Mouse (Mus musculus) heart, adult 11 months (tissue): ENCODE results near the gene Il18rap.

ENCODE experiments used
- DNase-seq: peaks from one replicate; pipeline ENCODE4 v3.0.0; 2022

Il18rap gene

DNA sequence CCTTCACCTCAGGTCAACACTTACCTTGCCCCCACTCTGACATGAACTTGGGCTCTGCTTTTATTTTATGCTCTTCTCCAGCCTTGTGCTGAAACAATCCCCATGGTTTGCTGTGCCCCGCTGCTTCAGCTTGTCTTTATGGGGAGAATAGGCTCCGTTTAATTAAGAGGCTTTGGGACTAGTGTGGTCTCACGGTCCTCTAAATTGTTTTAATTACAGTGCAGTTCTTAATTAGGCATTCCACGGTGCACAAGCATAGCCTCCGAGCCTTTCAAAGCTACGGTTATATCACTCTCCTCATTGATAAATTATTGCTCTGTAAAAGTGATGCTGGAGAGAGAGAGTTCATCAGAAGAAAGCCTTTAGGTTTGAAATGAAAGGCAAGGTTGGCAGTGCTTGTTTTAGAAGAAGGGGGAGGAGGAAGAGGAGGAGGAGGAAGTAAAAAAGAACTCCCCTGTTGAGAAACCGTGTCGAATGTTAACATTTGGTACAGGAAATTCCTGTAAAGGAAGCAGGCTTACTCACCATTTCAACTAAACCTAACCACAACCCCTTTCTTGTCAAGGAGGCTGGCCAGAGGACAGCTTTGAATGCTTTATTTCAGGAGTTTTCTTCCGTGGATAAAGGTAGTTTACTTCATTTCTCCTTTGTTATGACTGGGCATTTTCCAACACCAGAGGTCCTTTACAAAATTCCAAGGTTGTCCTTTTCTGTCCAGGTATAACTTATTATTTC is at the start of gene Il18rap:
Gene Il18rap, plus strand, starts transcription at position 512 of the 735 bp plus-strand sequence.
- peak; percentile 22 for DNase-seq

DNA sequence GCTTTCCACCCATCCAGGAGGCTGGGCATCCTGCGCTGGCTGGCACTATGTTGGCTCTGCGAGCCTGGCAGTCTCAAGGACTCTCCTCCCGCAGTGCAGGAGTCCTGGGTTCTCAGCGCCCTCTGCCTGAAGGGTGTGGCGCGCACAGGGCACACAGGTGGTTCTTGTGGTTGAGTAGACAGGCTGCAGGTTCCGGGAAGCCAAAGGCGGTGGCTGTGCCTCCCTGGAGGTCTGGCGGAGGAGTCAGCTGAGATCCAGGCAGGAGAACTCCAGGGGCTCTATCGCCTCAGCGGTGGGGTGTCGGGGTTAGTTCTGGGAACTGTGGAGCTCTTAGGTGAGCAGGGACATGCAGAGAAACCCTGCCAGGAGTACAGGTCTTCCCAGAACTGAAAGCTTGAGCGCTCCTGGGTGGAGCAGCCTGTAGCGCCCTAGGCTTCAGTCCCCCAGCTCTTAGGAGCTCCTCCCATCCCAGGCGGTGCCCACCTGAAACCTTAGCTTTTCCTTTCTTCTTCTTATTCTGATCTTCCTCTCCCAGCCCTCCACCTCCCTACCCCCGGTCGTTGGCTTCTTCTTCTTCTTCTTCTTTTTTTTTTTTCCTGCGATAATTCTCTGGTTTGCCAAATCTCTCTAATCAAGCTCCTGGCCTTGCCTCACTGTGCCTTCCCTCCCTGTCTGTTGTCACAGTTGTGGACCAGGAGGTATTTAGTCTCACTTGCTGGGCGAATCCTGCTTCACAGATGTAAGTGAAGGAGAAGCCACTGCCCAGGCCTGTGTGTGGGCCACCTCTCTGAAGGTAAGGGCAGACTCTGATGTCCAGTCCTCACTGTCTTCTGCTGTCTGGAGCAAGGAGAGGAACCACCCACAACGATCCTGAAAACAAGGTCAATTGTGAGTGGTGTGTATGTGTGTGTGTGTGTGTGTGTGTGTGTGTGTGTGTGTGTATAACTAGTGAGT is 49.4 kb upstream of the Il18rap start, which contains the start of gene Il18r1:
Gene Il18r1, plus strand, starts transcription at position 76 of the 954 bp plus-strand sequence.
- DNase-seq, result no peak

DNA sequence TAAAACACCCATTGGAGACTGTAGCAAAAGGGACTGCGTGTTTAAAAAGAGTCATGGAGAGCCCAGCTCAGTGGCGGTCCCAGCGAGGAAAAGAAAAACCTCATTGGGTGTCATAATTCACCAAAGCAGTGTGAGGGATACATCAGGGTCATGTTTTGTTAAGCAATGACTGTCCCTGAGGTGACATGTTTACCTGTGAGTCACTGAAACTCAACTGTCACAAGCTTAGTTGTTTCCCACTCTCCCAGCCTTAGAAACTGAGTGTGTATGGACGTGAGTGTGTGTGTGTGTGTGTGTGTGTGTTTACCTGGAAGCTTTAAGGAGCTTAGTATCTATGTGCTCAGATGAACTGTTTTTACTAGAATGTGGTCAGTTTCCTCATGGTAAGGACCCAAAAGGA is 47.9 kb upstream of the Il18rap start:
- no peak for DNase-seq

DNA sequence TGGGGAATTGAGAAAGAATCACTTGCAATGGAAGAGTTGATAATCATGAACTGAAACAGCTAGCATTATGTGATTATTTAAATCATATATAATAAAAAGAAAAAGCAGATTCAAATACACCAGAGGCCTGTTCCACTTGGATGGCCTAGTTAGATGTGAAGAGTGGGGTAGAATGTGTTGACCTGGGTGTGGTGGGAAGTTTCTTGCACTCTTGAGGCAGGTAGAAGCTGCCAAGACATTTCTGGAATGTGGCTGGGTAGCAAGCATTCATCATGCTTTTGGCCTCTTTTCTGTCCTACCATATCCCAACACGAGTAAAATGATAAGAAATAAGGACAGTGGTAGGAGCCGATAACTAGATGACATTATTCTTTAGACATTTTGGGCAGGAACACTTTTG is 46.4 kb upstream of the Il18rap start:
- DNase-seq, result no peak

- DNase-seq, result no peak
Measured at GRCm38 (mm10) chr1:40469900-40470299, 45.3 kb upstream of the Il18rap start.

DNA sequence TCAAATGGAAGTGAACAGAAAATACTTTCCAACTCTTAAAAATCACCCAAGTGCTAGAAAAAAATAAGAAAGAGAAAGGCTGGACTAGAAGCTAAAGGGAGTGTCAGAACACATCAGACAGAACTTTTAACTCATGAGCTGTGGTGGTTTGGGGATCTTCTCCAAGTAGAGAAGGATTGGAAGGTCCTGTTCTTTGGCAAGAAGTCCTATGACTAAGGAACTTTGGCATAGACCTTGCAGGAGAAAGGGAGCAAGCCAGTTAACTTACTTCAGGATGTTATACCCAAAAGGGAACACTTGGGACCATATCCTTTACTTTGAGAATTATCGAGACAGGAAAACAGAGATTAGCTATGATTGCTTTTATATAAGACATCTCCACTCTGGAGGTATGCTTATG is 42.8 kb upstream of the Il18rap start:
- DNase-seq, result peak; percentile 91

GRCm38 (mm10) chr1:40473640-40474039 is 41.5 kb upstream of the Il18rap start:
- no peak for DNase-seq

- no peak for DNase-seq
Measured at GRCm38 (mm10) chr1:40474336-40474735, 40.8 kb upstream of the Il18rap start.

- no peak for DNase-seq
Measured at GRCm38 (mm10) chr1:40475697-40476096, 39.5 kb upstream of the Il18rap start.

- DNase-seq, result no peak
Measured at GRCm38 (mm10) chr1:40476756-40477155, 38.4 kb upstream of the Il18rap start.

DNA sequence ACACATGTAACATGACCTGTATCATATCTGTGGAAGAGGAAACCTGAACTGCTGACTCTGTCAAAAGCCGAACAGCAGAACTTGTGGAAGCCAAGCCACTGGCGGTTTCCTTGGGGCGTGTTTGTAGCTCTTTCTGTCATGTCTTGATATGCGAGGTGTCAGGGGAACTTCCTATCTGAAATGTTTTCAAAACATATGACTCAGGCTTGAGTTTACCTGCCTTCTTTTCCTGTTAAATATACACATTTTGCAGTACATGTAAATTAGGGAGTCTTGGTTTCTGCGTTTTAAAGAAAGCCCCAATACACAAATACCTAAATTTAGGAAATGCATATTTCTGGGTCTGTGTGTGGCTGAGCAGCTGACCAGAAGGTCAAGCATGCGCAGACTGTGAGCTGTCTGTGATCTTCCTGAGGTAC is 35.6 kb upstream of the Il18rap start:
- peak; percentile 88 for DNase-seq

GRCm38 (mm10) chr1:40494594-40494993 is 20.6 kb upstream of the Il18rap start:
- peak; percentile 43 for DNase-seq

- DNase-seq, result peak; percentile 28
Measured at GRCm38 (mm10) chr1:40499708-40500107, 15.5 kb upstream of the Il18rap start.

DNA sequence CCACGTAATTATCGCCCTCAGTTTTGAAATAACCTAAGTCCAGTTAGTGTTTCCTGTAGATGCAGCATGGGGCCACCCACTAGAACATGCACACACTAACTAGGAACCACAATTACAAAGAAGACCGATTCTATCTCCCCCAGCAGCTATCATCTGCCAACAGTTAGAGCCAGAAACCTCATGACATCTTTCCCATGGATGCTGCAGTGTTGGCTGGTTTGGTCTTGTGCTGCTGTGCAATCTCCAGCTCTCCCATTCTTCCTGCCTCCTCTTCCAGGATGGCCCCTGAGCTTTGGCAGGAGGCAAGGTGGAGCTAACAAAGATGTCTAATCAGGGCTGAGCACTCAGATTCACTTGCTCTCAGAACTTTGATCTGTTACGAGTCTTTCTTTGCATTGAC is 14.0 kb upstream of the Il18rap start:
- peak; percentile 64 for DNase-seq

GRCm38 (mm10) chr1:40501546-40502398 is 13.4 kb upstream of the Il18rap start:
- DNase-seq, result peak; percentile 77

- DNase-seq, result peak; percentile 29
Measured at GRCm38 (mm10) chr1:40504548-40504947, 10.6 kb upstream of the Il18rap start.

DNA sequence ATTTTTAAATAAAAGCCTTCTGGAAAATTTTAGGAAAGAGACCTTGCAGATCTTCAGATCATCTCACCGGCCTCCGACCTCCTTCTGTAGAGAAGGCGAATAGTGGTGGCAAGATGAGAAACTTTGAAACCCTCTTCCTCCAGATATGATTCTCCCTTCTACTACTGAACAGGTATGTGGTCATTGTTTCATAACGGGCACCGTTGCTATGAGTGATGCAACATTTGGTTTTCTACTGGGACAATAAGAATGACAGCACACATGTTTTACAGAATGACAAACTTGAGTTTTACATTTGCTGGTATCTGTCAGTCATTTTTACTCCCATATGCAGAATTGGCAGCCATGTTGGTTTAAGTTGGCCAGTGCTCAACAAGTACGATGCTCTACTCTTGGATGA is 1.2 kb downstream of the Il18rap start:
- peak; percentile 41 for DNase-seq

- DNase-seq, result peak; percentile 61
Measured at GRCm38 (mm10) chr1:40522918-40523317, 7.8 kb downstream of the Il18rap start.

DNA sequence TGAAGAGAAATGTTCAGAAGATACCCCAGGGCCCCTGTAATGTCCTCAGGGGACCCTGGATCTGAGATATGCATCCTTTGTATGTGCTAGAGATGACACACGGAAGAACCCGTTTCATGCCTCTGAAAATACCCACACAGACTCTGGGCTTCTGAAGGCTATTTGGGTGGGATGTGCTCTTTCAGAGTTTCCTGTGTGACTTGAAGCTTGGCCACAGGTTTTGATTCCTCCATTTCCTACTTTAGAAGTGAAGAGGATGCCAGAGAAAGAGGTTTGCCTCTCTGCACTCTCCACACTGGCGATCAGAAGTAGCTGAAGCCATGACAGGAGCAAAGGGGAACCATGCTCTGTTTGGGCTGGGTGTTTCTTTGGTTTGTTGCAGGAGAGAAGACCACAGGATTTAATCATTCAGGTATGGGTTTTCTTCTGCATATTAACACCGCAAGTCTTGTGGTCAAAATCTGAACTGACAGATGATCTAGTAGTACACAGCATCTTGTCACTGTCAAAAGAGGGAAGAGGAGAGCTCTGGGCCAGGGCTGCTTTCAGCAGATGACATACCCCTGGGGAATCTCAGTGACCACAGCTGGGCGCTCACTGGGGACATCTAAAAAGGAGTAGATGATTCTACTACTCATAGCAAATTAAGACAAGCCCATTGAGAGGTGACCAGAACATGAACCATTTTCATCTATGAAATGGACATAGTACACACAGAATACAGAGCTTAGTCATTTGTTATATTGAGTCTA is 9.0 kb downstream of the Il18rap start:
- peak; percentile 74 for DNase-seq

DNA sequence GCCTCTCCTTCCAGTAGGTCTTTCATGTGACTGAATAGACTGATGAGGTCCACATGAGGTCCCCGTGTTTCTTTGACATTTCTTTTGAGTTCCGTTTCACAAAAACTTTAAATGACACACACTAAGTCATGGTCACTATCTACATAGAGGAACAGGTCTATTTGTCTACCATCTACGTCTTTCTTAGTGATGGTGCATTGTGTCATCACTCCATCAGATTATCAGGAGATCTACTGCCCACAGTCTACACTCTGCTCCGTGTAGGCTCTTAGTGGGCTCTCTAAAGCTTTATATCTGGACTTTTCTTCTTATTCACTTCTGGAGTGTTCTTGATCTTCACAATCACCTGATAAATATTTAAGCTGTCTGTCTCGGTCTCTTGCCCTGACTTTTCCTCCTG is 14.1 kb downstream of the Il18rap start:
- peak; percentile 60 for DNase-seq

- no peak for DNase-seq
Measured at GRCm38 (mm10) chr1:40537577-40537976, 22.4 kb downstream of the Il18rap start.

DNA sequence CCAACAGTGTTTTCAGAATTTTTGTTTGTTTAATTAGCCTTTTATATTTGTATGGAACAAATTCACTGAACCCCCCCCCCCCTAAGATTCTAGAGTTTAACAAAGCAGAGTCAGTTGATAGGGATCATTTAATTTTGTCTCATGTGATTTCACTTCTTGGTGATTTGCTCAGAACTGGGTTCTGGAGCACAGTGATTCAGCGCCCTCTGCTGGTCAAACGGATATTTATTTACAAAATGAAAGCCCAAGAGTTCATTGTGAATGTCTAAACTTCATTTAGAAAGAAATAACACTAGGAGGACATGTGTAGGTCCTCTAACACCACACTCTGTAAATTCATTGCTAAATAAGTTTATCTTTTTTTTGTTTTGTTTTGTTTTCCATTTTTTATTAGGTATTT is 29.5 kb downstream of the Il18rap start:
- DNase-seq, result no peak
